Mouse (Mus musculus): ENCODE results near the gene Opn1sw.

DNA sequence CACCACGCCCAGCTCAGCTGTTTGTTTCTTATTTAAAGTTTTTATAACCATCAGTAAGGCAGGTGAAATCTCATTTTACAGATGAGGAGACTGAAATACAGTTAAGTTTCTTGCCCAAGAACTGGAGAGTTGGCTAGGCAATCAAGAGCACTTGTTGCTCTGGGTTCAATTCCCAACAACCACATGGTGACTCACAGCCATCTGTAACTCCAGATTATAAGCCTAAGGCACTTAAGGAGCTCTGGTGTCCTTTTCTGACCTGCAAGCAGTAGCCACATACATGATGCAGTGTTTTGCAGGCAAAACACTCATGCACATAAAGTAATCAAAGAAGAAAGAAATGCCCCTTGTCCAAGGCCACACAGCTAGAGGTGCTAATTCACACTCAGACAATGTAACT lies 23.0 kb downstream of the Opn1sw start:
- TF ChIP-seq MAFK (IDR thresholded peaks at IDR 0.05; ENCODE audit: insufficient read depth, low read depth, low read length), result no peak
- no peak for TF ChIP-seq CHD2 (IDR thresholded peaks at IDR 0.05; ENCODE audit: low read depth, low read length)
- no peak for TF ChIP-seq HCFC1 (IDR thresholded peaks at IDR 0.05; ENCODE audit: borderline replicate concordance, insufficient read depth, low read length)
- no peak for TF ChIP-seq ZNF384 (IDR thresholded peaks at IDR 0.05; ENCODE audit: low read depth, low read length)
- no peak for TF ChIP-seq ZC3H11A (IDR thresholded peaks at IDR 0.05; ENCODE audit: borderline replicate concordance, low read depth, low read length)

Data from ES-E14 (cell line).